Mouse (Mus musculus) forebrain, embryonic 12.5 days (tissue): ENCODE measurements at regions not wholly inside any gene's neighbourhood (a gene's known extent, or its start where the extent isn't known, plus 50 kb on each side); places are given as distances from the start of the nearest gene placed in this dataset.

Source experiments
- ATAC-seq: fragments of 200-750 bp; cut with Nextera tagmentation; 2 replicates; pipeline ENCODE4 v1.8.0; 2017; ENCODE audit warnings: moderate TSS enrichment; ENCODE audit not compliant: low FRiP score
- H3K27ac ChIP-seq: fragments of 300-500 bp; sonication (generic); 2 replicates; pipeline ENCODE4 v1.5.1; 2016; ENCODE audit warnings: mild to moderate bottlenecking
- H3K27me3 ChIP-seq: fragments of 300-500 bp; sonication (generic); 2 replicates; pipeline ENCODE4 v1.6.1; 2016; ENCODE audit warnings: mild to moderate bottlenecking
- H3K36me3 ChIP-seq: fragments of 300-500 bp; sonication (generic); replicated peaks from 2 replicates; pipeline ENCODE4 v1.6.1; 2016; ENCODE audit warnings: mild to moderate bottlenecking
- H3K4me1 ChIP-seq: fragments of 300-500 bp; sonication (generic); 2 replicates; pipeline ENCODE4 v1.6.1; 2016
- H3K4me2 ChIP-seq: fragments of 300-500 bp; sonication (generic); 2 replicates; pipeline ENCODE4 v1.6.1; 2016; ENCODE audit warnings: mild to moderate bottlenecking, moderate library complexity
- H3K4me3 ChIP-seq: fragments of 300-500 bp; sonication (generic); replicated peaks from 2 replicates; pipeline ENCODE4 v1.5.1; 2016; ENCODE audit warnings: mild to moderate bottlenecking
- H3K9ac ChIP-seq: fragments of 300-500 bp; sonication (generic); 2 replicates; pipeline ENCODE4 v1.6.1; 2016; ENCODE audit warnings: mild to moderate bottlenecking
- H3K9me3 ChIP-seq: fragments of 300-500 bp; sonication (generic); 2 replicates; pipeline ENCODE4 v1.6.1; 2016
- WGBS: fragments of 180-500 bp; shearing (Covaris S2); methylation state at CpG from one replicate; pipeline ENCODE4 v1.1.7; 2016; 5-methylcytosine and 5-hydroxymethylcytosine counted together

GRCm38 (mm10) chr14:71359581-71359980 lies 759.9 kb upstream of the Fam160b2 start:
- H3K4me1 ChIP-seq, result no peaks in the 10 kb centered on the region
- H3K4me2 ChIP-seq, result no peak overlapping the region
- no peaks in the 10 kb centered on the region for H3K36me3 ChIP-seq
- 73% methylated on average over 1 of the region's 1 CpGs for WGBS
- no peak overlapping the region for H3K9ac ChIP-seq
- no peak for ATAC-seq
- H3K9me3 ChIP-seq, result no peaks in the 10 kb centered on the region
- H3K27me3 ChIP-seq, result no peaks in the 10 kb centered on the region
- no peak overlapping the region for H3K4me3 ChIP-seq
- H3K27ac ChIP-seq, result no peak overlapping the region

DNA sequence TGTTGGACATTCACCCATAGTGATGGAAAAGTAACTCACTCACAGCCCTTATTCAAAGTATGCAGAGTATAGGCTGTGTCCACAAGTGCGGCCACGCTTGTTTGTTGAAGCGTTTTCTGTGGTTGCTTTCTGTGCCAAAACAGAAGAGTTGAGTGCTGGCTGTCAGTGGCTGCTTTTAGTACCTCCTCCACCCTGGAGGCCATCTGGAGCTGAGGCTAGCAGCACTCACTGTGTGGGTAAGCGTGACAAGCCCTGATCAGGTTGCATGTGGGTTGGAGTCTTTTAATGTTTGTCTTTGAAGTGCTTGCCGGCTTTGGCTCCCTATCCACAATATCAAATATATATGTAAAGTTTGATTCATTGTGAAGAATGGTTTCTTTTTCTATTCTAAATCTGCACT lies 738.6 kb upstream of the Fam160b2 start:
- no peak for ATAC-seq
- Histone ChIP-seq H3K9ac (no peak overlapping the region), H3K27me3 (no peaks in the 10 kb centered on the region), H3K9me3 (no peaks in the 10 kb centered on the region), H3K27ac (no peak overlapping the region), H3K4me1 (no peaks in the 10 kb centered on the region), H3K4me3 (no peak overlapping the region), H3K36me3 (no peaks in the 10 kb centered on the region), H3K4me2 (no peak overlapping the region)
- WGBS, result 82% methylated on average over 5 of the region's 5 CpGs

DNA sequence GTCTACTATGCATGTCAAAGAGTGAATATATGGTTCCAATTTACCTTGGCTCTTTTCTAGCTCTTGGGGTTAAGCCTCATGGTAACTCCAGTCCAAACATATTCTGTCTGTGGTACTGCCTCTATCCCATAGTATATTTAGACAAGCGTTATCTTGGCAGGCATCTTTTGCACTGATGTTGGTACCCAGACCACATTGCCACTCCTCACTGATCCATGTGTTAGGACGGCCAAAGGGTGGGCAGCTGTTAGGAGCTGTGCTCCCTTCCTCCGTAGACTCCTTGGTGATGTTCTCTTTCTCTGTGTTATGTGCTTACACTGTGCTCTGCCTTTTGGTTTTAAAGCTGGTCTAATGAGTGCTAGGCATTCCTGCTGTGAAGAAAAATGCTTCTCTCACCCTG lies 737.3 kb upstream of the Fam160b2 start:
- no peak overlapping the region for H3K27ac ChIP-seq
- no peaks in the 10 kb centered on the region for H3K27me3 ChIP-seq
- H3K9ac ChIP-seq, result no peak overlapping the region
- H3K4me1 ChIP-seq, result no peaks in the 10 kb centered on the region
- no peak overlapping the region for H3K4me2 ChIP-seq
- H3K4me3 ChIP-seq, result no peak overlapping the region
- H3K9me3 ChIP-seq, result no peaks in the 10 kb centered on the region
- no peaks in the 10 kb centered on the region for H3K36me3 ChIP-seq
- no peak for ATAC-seq
- WGBS, result 88% methylated on average over 3 of the region's 3 CpGs

GRCm38 (mm10) chr14:71334022-71334421 lies 734.4 kb upstream of the Fam160b2 start:
- no peak overlapping the region for H3K4me3 ChIP-seq
- 83% methylated on average over 1 of the region's 1 CpGs for WGBS
- no peaks in the 10 kb centered on the region for H3K27me3 ChIP-seq
- ATAC-seq, result no peak
- no peak overlapping the region for H3K4me2 ChIP-seq
- H3K9ac ChIP-seq, result no peak overlapping the region
- H3K36me3 ChIP-seq, result no peaks in the 10 kb centered on the region
- no peaks in the 10 kb centered on the region for H3K9me3 ChIP-seq
- H3K27ac ChIP-seq, result no peak overlapping the region
- no peaks in the 10 kb centered on the region for H3K4me1 ChIP-seq

- no peak overlapping the region for H3K4me2 ChIP-seq
- no peaks in the 10 kb centered on the region for H3K4me1 ChIP-seq
- no peak overlapping the region for H3K4me3 ChIP-seq
- 48% methylated on average over 5 of the region's 5 CpGs for WGBS
- no peak for ATAC-seq
- no peaks in the 10 kb centered on the region for H3K36me3 ChIP-seq
- no peaks in the 10 kb centered on the region for H3K27me3 ChIP-seq
- no peak overlapping the region for H3K9ac ChIP-seq
- no peak overlapping the region for H3K27ac ChIP-seq
- H3K9me3 ChIP-seq, result no peaks in the 10 kb centered on the region
Observed at GRCm38 (mm10) chr14:71329862-71330630, 730.4 kb upstream of the Fam160b2 start.

- H3K27me3 ChIP-seq, result no peaks in the 10 kb centered on the region
- H3K4me1 ChIP-seq, result no peaks in the 10 kb centered on the region
- ATAC-seq, result no peak
- H3K4me3 ChIP-seq, result no peak overlapping the region
- H3K36me3 ChIP-seq, result no peaks in the 10 kb centered on the region
- H3K27ac ChIP-seq, result no peak overlapping the region
- H3K4me2 ChIP-seq, result no peak overlapping the region
- H3K9ac ChIP-seq, result no peak overlapping the region
- H3K9me3 ChIP-seq, result no peaks in the 10 kb centered on the region
Observed at GRCm38 (mm10) chr14:71327621-71328020, 728.0 kb upstream of the Fam160b2 start.

GRCm38 (mm10) chr14:71326521-71327105 lies 727.0 kb upstream of the Fam160b2 start:
- no peak overlapping the region for H3K9ac ChIP-seq
- no peaks in the 10 kb centered on the region for H3K27me3 ChIP-seq
- H3K4me3 ChIP-seq, result no peak overlapping the region
- no peaks in the 10 kb centered on the region for H3K4me1 ChIP-seq
- WGBS, result 90% methylated on average over 2 of the region's 2 CpGs
- no peaks in the 10 kb centered on the region for H3K9me3 ChIP-seq
- ATAC-seq, result no peak
- H3K36me3 ChIP-seq, result no peaks in the 10 kb centered on the region
- no peak overlapping the region for H3K27ac ChIP-seq
- H3K4me2 ChIP-seq, result no peak overlapping the region

DNA sequence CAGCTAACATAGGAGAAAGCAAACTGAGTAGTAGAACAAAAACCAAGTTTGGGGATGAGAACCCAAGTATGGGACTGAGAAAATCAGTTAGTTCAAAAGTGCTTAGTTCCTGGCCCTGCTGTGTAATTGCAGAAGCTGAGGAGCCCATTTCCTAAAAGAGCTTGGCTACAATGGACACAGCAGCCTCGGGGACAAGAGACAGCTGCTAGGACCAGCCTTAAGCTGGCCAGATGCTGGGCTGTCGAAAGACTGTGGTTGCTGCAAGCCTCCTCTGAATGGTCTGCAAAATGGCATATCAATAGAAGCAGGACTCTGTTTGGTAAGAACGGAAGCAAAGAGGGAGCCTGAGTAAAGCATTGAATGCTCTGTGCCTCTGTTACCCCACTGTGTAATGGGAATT lies 715.6 kb upstream of the Fam160b2 start:
- 67% methylated on average over 3 of the region's 3 CpGs for WGBS
- Histone ChIP-seq H3K4me3 (no peak overlapping the region), H3K27ac (no peak overlapping the region), H3K36me3 (no peaks in the 10 kb centered on the region), H3K4me1 (no peaks in the 10 kb centered on the region), H3K27me3 (no peaks in the 10 kb centered on the region), H3K9ac (no peak overlapping the region), H3K4me2 (no peak overlapping the region), H3K9me3 (no peaks in the 10 kb centered on the region)
- no peak for ATAC-seq

DNA sequence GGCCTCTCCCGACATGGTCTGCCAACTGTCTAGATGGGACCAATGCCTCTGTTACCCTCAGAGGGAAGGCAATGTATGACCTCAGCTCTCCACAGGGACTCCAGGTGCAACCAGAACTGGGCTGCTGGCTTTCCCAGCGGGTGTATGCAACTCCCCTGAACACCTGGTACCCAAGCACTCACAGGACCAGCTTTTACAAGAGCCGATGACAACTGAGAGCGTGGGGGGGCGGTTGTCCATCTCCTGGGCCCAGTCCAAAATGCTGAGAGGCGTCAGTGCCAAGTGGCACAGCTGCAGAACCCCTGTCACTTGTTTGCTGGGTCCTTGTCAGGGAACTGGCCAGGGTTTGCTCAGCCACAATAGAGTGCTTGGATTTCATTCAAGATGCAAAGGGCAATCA lies 700.1 kb upstream of the Fam160b2 start:
- Histone ChIP-seq H3K27ac (no peak overlapping the region), H3K4me2 (no peak overlapping the region), H3K9me3 (no peaks in the 10 kb centered on the region), H3K4me1 (no peaks in the 10 kb centered on the region), H3K9ac (no peak overlapping the region), H3K27me3 (no peaks in the 10 kb centered on the region), H3K4me3 (no peak overlapping the region), H3K36me3 (no peaks in the 10 kb centered on the region)
- WGBS, result 74% methylated on average over 6 of the region's 6 CpGs
- ATAC-seq, result no peak

- Histone ChIP-seq H3K36me3 (no peaks in the 10 kb centered on the region), H3K9ac (no peak overlapping the region), H3K27ac (no peak overlapping the region), H3K4me2 (no peak overlapping the region), H3K27me3 (peaks cover 16% of the 10 kb centered on the region; the same call in 1 of the 2 replicates), H3K4me1 (peaks cover 2% of the 10 kb centered on the region; the same call in 1 of the 2 replicates), H3K4me3 (no peak overlapping the region), H3K9me3 (no peaks in the 10 kb centered on the region)
- 50% methylated on average over 14 of the region's 14 CpGs for WGBS
- ATAC-seq, result no peak
Observed at GRCm38 (mm10) chr14:71281568-71281967, 681.9 kb upstream of the Fam160b2 start.

DNA sequence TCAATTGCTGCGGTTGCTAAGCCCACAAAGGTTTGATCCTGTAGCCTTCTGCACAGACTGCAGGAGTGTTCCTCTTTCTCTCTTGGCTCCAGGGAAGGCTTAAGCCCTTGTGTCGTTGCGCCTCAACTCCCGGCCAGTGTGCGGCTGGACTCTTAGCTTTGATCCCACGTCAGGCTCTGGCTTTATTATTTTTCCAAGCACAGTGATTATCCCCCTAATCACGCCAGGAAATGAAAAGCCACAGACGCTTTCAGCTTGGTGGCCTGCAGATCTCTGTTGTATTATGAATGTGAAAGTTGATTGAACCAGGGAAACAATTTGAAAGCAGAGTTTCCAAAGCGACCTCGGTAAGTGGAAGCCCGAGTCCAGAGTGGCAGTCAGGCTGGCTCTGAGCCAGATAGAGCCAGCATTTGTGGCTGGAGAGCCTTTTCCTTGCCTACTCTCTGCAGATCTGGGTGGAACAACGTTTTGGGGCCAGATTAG lies 676.7 kb upstream of the Fam160b2 start:
- no peaks in the 10 kb centered on the region for H3K9me3 ChIP-seq
- H3K4me3 ChIP-seq, result no peak overlapping the region
- 12% methylated on average over 12 of the region's 12 CpGs for WGBS
- H3K4me1 ChIP-seq, result peaks cover 13% of the 10 kb centered on the region
- 0 out of 2 replicates have a peak overlapping the region, but pooled peaks have one; percentile 3 for H3K27ac ChIP-seq
- no peaks in the 10 kb centered on the region for H3K36me3 ChIP-seq
- peak overlapping the region; percentile 24; the same call in 1 of the 2 replicates for H3K4me2 ChIP-seq
- no peak overlapping the region for H3K9ac ChIP-seq
- ATAC-seq, result peak; percentile 64
- H3K27me3 ChIP-seq, result peaks cover 22% of the 10 kb centered on the region; the same call in 1 of the 2 replicates

GRCm38 (mm10) chr14:71272470-71272869 lies 672.8 kb upstream of the Fam160b2 start:
- Histone ChIP-seq H3K9ac (no peak overlapping the region), H3K36me3 (no peaks in the 10 kb centered on the region), H3K4me2 (no peak overlapping the region), H3K27ac (no peak overlapping the region), H3K4me1 (peaks cover 13% of the 10 kb centered on the region), H3K9me3 (no peaks in the 10 kb centered on the region), H3K27me3 (peaks cover 12% of the 10 kb centered on the region; the same call in 1 of the 2 replicates), H3K4me3 (no peak overlapping the region)
- 94% methylated on average over 2 of the region's 2 CpGs for WGBS
- ATAC-seq, result no peak

GRCm38 (mm10) chr14:71257650-71258049 lies 658.0 kb upstream of the Fam160b2 start:
- Histone ChIP-seq H3K27ac (no peak overlapping the region), H3K9ac (no peak overlapping the region), H3K4me3 (no peak overlapping the region), H3K27me3 (0 out of 2 replicates have a peak, but pooled peaks cover 2% of the 10 kb centered on the region), H3K36me3 (no peaks in the 10 kb centered on the region), H3K4me1 (no peaks in the 10 kb centered on the region), H3K4me2 (no peak overlapping the region), H3K9me3 (no peaks in the 10 kb centered on the region)
- ATAC-seq, result no peak
- WGBS, result 91% methylated on average over 4 of the region's 4 CpGs
